In genomic region chr8:122330446-122331133, GRCm38 (mm10) we compare ENCODE assay signal across 10 mouse cellular contexts. TPM values are rescaled to one million over a fixed set of nuclear protein-coding genes. Genes with fewer than 3 reads are reported as not detected.
DNase-seq lines count a peak whose midpoint lies in the region; ATAC-seq and TF ChIP-seq lines count a peak whose summit lies in the region.
"Had no signal": no experiment of that assay in that cellular context is flagged by ENCODE, and none has a peak within 500 bp of the region (broad histone marks: within the 10 kb centered on the region; RNA-seq: fewer than 3 reads in every experiment).

No protein-coding gene starts in this region.

- WGBS in heart, embryonic 15.5 days, result 48% methylated on average over 12 of the region's 12 CpGs
- WGBS in neural tube, embryonic 13.5 days, result 78% methylated on average over 12 of the region's 12 CpGs
- WGBS in liver, embryonic 12.5 days (ENCODE audit: insufficient replicate concordance), result 53% methylated on average over 12 of the region's 12 CpGs
- WGBS in stomach, postnatal 0 days, result 65% methylated on average over 12 of the region's 12 CpGs

- peak overlapping the region; percentile 70 for H3K27ac ChIP-seq in heart, embryonic 15.5 days
- peak overlapping the region; percentile 23; the same call in 1 of the 2 replicates for H3K27ac ChIP-seq in neural tube, embryonic 13.5 days (replicated peaks)
- peak overlapping the region; percentile 97 for H3K27ac ChIP-seq in liver, embryonic 12.5 days
- peak overlapping the region; percentile 74 for H3K27ac ChIP-seq in stomach, postnatal 0 days (replicated peaks)
- H3K27ac ChIP-seq: forebrain, embryonic 12.5 days had no signal

- peaks cover 27% of the 10 kb centered on the region for H3K36me3 ChIP-seq in heart, embryonic 15.5 days
- H3K36me3 ChIP-seq in neural tube, embryonic 13.5 days, result no peaks in the 10 kb centered on the region
- peaks cover 100% of the 10 kb centered on the region for H3K36me3 ChIP-seq in liver, embryonic 12.5 days
- peaks cover 4% of the 10 kb centered on the region; the same call in 1 of the 2 replicates for H3K36me3 ChIP-seq in stomach, postnatal 0 days (ENCODE audit: control insufficient read depth, insufficient read depth, low read length)
- H3K36me3 ChIP-seq: forebrain, embryonic 12.5 days had no signal

- peak overlapping the region; percentile 35; the same call in 1 of the 2 replicates for H3K9ac ChIP-seq in heart, embryonic 15.5 days
- no peak overlapping the region for H3K9ac ChIP-seq in neural tube, embryonic 13.5 days
- peak overlapping the region; percentile 67 for H3K9ac ChIP-seq in liver, embryonic 12.5 days
- no peak overlapping the region for H3K9ac ChIP-seq in stomach, postnatal 0 days (ENCODE audit: low read length)
- H3K9ac ChIP-seq: forebrain, embryonic 12.5 days had no signal

- H3K9me3 ChIP-seq in heart, embryonic 15.5 days (replicated peaks), result no peaks in the 10 kb centered on the region
- no peaks in the 10 kb centered on the region for H3K9me3 ChIP-seq in neural tube, embryonic 13.5 days
- peaks cover 15% of the 10 kb centered on the region for H3K9me3 ChIP-seq in liver, embryonic 12.5 days (replicated peaks)
- H3K9me3 ChIP-seq in stomach, postnatal 0 days (ENCODE audit: control insufficient read depth, low read length), result no peaks in the 10 kb centered on the region
- H3K9me3 ChIP-seq: forebrain, embryonic 12.5 days had no signal

- 0 out of 2 replicates have a peak, but pooled peaks cover 3% of the 10 kb centered on the region for H3K27me3 ChIP-seq in heart, embryonic 15.5 days
- H3K27me3 ChIP-seq in neural tube, embryonic 13.5 days, result peaks cover 22% of the 10 kb centered on the region
- H3K27me3 ChIP-seq in liver, embryonic 12.5 days (replicated peaks), result no peaks in the 10 kb centered on the region
- H3K27me3 ChIP-seq in stomach, postnatal 0 days (ENCODE audit: control insufficient read depth, insufficient read depth, low read length), result no peaks in the 10 kb centered on the region; the same call in 1 of the 2 replicates

- H3K4me3 ChIP-seq in heart, embryonic 15.5 days, result no peak overlapping the region
- H3K4me3 ChIP-seq in neural tube, embryonic 13.5 days, result no peak overlapping the region
- H3K4me3 ChIP-seq in liver, embryonic 12.5 days, result no peak overlapping the region
- no peak overlapping the region for H3K4me3 ChIP-seq in stomach, postnatal 0 days (ENCODE audit: low read depth, low read length)
- H3K4me3 ChIP-seq: forebrain, embryonic 12.5 days had no signal

- no peak for DNase-seq in heart, postnatal 4 days
- DNase-seq in neural tube, embryonic 10.5 days (ENCODE audit: extremely low spot score, low spot score), result no peak
- peak; percentile 90 for DNase-seq in stomach, postnatal 0 days (ENCODE audit: low spot score)
- DNase-seq in thymus, postnatal 36 days, result no peak
- DNase-seq in cerebellum, adult 9-10 months, result no peak
- DNase-seq: thymus, adult 2 months had no signal

- no peak for TF ChIP-seq CTCF in stomach, postnatal 0 days (IDR thresholded peaks at IDR 0.05; ENCODE audit: low read depth)

- H3K4me2 ChIP-seq in heart, embryonic 15.5 days, result no peak overlapping the region
- no peak overlapping the region for H3K4me2 ChIP-seq in neural tube, embryonic 13.5 days
- H3K4me2 ChIP-seq in liver, embryonic 12.5 days, result peak overlapping the region; percentile 50
- no peak overlapping the region for H3K4me2 ChIP-seq in stomach, postnatal 0 days (replicated peaks; ENCODE audit: low read depth)
- H3K4me2 ChIP-seq: forebrain, embryonic 12.5 days had no signal

- no peak for ATAC-seq in heart, embryonic 15.5 days (replicated peaks; ENCODE audit: insufficient number of reproducible peaks, insufficient read depth, low FRiP score, low read depth)
- ATAC-seq in neural tube, embryonic 13.5 days (ENCODE audit: low read depth), result no peak
- ATAC-seq in liver, embryonic 12.5 days, result peak; percentile 62
- peak; percentile 85 for ATAC-seq in stomach, postnatal 0 days (ENCODE audit: low FRiP score, low TSS enrichment)

- no peak for TF ChIP-seq EP300 in stomach, postnatal 0 days (optimal IDR thresholded peaks at IDR 0.05)

- peaks cover 64% of the 10 kb centered on the region for H3K4me1 ChIP-seq in heart, embryonic 15.5 days (replicated peaks)
- H3K4me1 ChIP-seq in neural tube, embryonic 13.5 days (replicated peaks), result peaks cover 41% of the 10 kb centered on the region
- H3K4me1 ChIP-seq in liver, embryonic 12.5 days, result peaks cover 83% of the 10 kb centered on the region
- no peaks in the 10 kb centered on the region for H3K4me1 ChIP-seq in stomach, postnatal 0 days (replicated peaks; ENCODE audit: control insufficient read depth, insufficient read depth)

RNA-seq across cellular contexts. Expression of gene Trhr2, which starts 30.0 kb away (rescaled TPM):
- polyA plus RNA-seq in heart, embryonic 15.5 days (2015; fragmentation: Nextera tagmentation; extraction: Ambion mirVana), result not detected in 2 replicates
- total RNA-seq in heart, postnatal 4 days (2021), result not detected
- polyA plus RNA-seq in neural tube, embryonic 13.5 days (2015; fragmentation: Nextera tagmentation; extraction: Ambion mirVana), result not detected in 2 replicates
- polyA plus RNA-seq in liver, embryonic 12.5 days (2016; fragmentation: Nextera tagmentation; extraction: Ambion mirVana), result not detected in 2 replicates
- polyA plus RNA-seq in stomach, postnatal 0 days (2015; fragmentation: Nextera tagmentation; extraction: Ambion mirVana), result not detected in 2 replicates
- polyA plus RNA-seq: forebrain, embryonic 12.5 days had no signal

RNA-seq across cellular contexts. Expression of gene Zc3h18, which starts 45.8 kb away (rescaled TPM):
- 26.1 and 31.0 TPM in 2 replicates for polyA plus RNA-seq in heart, embryonic 15.5 days (2015; fragmentation: Nextera tagmentation; extraction: Ambion mirVana)
- 10 to 100 TPM; 28.4 to 31.1 TPM for total RNA-seq in heart, postnatal 4 days (2021)
- 37.0 and 43.6 TPM in 2 replicates for polyA plus RNA-seq in neural tube, embryonic 13.5 days (2015; fragmentation: Nextera tagmentation; extraction: Ambion mirVana)
- polyA plus RNA-seq in liver, embryonic 12.5 days (2016; fragmentation: Nextera tagmentation; extraction: Ambion mirVana), result 48.7 and 49.1 TPM in 2 replicates
- 19.4 and 19.8 TPM in 2 replicates for polyA plus RNA-seq in stomach, postnatal 0 days (2015; fragmentation: Nextera tagmentation; extraction: Ambion mirVana)

RNA-seq across cellular contexts. Expression of gene Zfpm1, which starts 48.6 kb away (rescaled TPM):
- polyA plus RNA-seq in heart, embryonic 15.5 days (2015; fragmentation: Nextera tagmentation; extraction: Ambion mirVana), result 3.8 and 3.9 TPM in 2 replicates
- total RNA-seq in heart, postnatal 4 days (2021), result 10 to 100 TPM; 45.7 to 47.0 TPM
- polyA plus RNA-seq in neural tube, embryonic 13.5 days (2015; fragmentation: Nextera tagmentation; extraction: Ambion mirVana), result 0.83 and 0.89 TPM in 2 replicates
- 27.6 and 28.4 TPM in 2 replicates for polyA plus RNA-seq in liver, embryonic 12.5 days (2016; fragmentation: Nextera tagmentation; extraction: Ambion mirVana)
- polyA plus RNA-seq in stomach, postnatal 0 days (2015; fragmentation: Nextera tagmentation; extraction: Ambion mirVana), result 2.3 and 2.8 TPM in 2 replicates

Comparison
In these comparisons a context has a peak if more than half of its experiments do, and no peak if none do; other contexts are left out.
1. ATAC-seq: peak in liver, embryonic 12.5 days (single experiment) and stomach, postnatal 0 days (single experiment); none in heart, embryonic 15.5 days (single experiment) and neural tube, embryonic 13.5 days (single experiment).
2. H3K27ac ChIP-seq: peak in every context shown above with its lines; median percentile 97 in liver, embryonic 12.5 days; 74 in stomach, postnatal 0 days; 70 in heart, embryonic 15.5 days; 23 in neural tube, embryonic 13.5 days.
3. H3K9ac ChIP-seq: peak in heart, embryonic 15.5 days (single experiment) and liver, embryonic 12.5 days (single experiment); none in neural tube, embryonic 13.5 days (single experiment) and stomach, postnatal 0 days (single experiment).